Mouse (Mus musculus): ENCODE data around the gene Olfr157. TPM values are rescaled to one million over a fixed set of nuclear protein-coding genes. Genes with fewer than 3 reads are reported as not detected.
"Not testable (repeated sequence)": the region's sequence is repeated elsewhere in the genome, so short reads cannot be mapped to it uniquely, and the experiment has no call there.

The Olfr157 gene
- total and polyA plus RNA-seq, 2 experiments from 2014 or later = not detected

DNA sequence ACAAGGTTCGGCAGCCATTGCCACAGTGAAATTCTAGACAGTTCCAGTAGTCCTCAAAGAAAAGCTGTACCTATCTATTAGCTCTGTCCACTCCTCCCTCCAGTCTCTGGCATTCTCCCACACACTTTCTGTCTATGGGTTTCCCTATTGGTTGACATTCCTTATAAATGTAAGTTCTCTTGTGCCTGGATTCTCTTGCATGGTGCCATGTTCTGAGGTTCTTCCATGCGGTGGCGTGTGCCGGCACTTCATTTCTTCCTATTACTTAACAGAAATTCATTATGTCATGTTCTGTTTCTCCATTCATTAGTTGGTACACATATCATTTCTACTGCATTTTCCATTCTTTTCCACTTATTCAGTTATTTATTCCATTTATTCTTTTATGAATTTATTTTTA, 11.2 kb downstream of the Olfr157 start:
- TF ChIP-seq CTCF (IDR thresholded peaks at IDR 0.05) = no peak
- no peak for ATAC-seq (ENCODE audit: low FRiP score)

DNA sequence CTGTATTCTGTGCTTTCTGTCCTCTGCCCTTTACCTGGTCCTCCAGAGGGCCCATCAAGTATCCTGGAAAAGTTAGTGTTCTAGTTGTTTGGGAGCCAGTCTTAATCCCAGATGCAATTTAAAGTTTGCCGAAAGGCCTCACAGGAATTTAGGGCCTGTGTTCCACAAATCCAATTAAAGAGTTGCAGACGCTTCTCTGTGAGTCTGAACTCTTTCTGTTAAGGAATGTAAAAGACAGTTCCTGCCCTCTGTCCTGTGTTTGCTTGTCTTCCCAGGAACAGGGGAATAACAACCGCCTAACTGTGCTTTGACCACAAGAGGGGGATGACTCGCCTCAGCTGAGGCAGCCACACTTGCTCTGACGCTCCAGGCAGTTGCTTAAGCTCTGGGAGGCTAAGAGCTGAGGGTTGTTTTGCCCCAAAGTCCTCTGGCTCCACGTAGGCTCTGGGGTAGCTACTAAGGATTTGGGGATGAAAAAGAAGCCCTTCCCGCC, 16.1 kb downstream of the Olfr157 start, which contains the start of gene Olfr156:
Gene Olfr156 (minus strand): TSS at position 51 of the 493 bp plus-strand sequence.
- no peaks in the 10 kb centered on the region for H3K9me3 ChIP-seq (ENCODE audit: low read length)
- peak; percentile 39 for DNase-seq (ENCODE audit: low spot score)
- no peak within 1 kb of the TSS for H3K9ac ChIP-seq (replicated peaks; ENCODE audit: low read length, poor library complexity, severe bottlenecking)
- peak; percentile 73 for TF ChIP-seq CTCF (IDR thresholded peaks at IDR 0.05)
- no peaks in the 10 kb centered on the region for H3K4me1 ChIP-seq (ENCODE audit: insufficient read depth, low read length)
- no peak for ATAC-seq (ENCODE audit: low FRiP score)
- H3K27me3 ChIP-seq (ENCODE audit: insufficient read depth, low read length) = no peaks in the 10 kb centered on the region
- H3K36me3 ChIP-seq (ENCODE audit: insufficient read depth, low read length) = no peaks in the 10 kb centered on the region
- no peak within 1 kb of the TSS for H3K27ac ChIP-seq (ENCODE audit: low read depth, low read length)
- 10% methylated on average over 7 of the region's 7 CpGs for WGBS
- H3K4me2 ChIP-seq (ENCODE audit: low read depth, low read length, poor library complexity, severe bottlenecking) = no peak within 1 kb of the TSS
- no peak within 1 kb of the TSS for H3K4me3 ChIP-seq (ENCODE audit: low read depth, low read length)

More for the DNA sequence above, 11.2 kb downstream of the Olfr157 start:
- H3K4me3 ChIP-seq (ENCODE audit: low read depth, low read length) = no peak overlapping the region
- H3K27me3 ChIP-seq (ENCODE audit: insufficient read depth, low read length) = no peaks in the 10 kb centered on the region
- H3K4me2 ChIP-seq (ENCODE audit: low read depth, low read length, poor library complexity, severe bottlenecking) = no peak overlapping the region
- WGBS = 96% methylated on average over 4 of the region's 4 CpGs
- no peaks in the 10 kb centered on the region for H3K36me3 ChIP-seq (ENCODE audit: insufficient read depth, low read length)
- H3K27ac ChIP-seq (ENCODE audit: low read depth, low read length) = no peak overlapping the region
- no peak for DNase-seq (ENCODE audit: low spot score)
- H3K9ac ChIP-seq (replicated peaks; ENCODE audit: low read length, poor library complexity, severe bottlenecking) = no peak overlapping the region
- H3K4me1 ChIP-seq (ENCODE audit: insufficient read depth, low read length) = no peaks in the 10 kb centered on the region
- no peaks in the 10 kb centered on the region for H3K9me3 ChIP-seq (ENCODE audit: low read length)

DNA sequence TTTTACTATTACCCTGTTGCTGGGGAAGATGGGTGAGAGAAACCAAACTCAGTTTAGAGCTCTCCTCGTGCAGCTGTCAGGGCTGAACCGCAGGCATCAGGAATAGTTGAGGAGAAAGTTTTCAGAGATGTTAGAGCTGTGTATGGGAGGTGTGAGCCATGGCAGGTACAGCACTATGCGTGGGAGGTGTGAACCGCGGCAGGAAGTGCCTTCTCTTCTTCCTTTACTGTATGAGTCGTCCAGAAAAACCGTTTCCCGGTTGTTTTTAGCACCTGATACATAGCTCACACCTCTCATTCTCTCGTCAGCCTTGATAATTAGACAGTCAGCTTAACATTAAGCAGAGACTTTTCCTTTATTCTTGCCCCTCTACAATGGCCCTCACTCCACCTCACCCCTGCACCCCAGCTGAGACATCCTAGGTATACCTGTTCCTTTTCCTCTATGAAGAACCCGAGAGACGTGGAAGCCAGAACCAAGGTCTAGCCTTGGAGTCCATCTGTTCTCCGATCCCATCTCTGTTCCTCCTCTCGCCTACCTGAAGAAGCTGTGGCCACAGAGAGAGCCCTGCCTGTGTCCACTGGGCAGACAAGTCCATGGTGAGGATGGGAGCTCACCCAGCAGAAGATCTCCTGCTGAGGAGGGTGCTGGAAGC, 17.0 kb downstream of the Olfr157 start:
- Histone ChIP-seq H3K4me2 (ENCODE audit: low read depth, low read length, poor library complexity, severe bottlenecking) (no peak overlapping the region), H3K4me3 (ENCODE audit: low read depth, low read length) (no peak overlapping the region), H3K27ac (ENCODE audit: low read depth, low read length) (no peak overlapping the region), H3K9ac (replicated peaks; ENCODE audit: low read length, poor library complexity, severe bottlenecking) (no peak overlapping the region), H3K36me3 (ENCODE audit: insufficient read depth, low read length) (no peaks in the 10 kb centered on the region), H3K27me3 (ENCODE audit: insufficient read depth, low read length) (no peaks in the 10 kb centered on the region), H3K4me1 (ENCODE audit: insufficient read depth, low read length) (no peaks in the 10 kb centered on the region), H3K9me3 (ENCODE audit: low read length) (no peaks in the 10 kb centered on the region)
- no peak for TF ChIP-seq CTCF (IDR thresholded peaks at IDR 0.05)
- ATAC-seq (ENCODE audit: low FRiP score) = no peak
- 86% methylated on average over 13 of the region's 13 CpGs for whole genome bisulfite sequencing
- DNase-seq (ENCODE audit: low spot score) = no peak

DNA sequence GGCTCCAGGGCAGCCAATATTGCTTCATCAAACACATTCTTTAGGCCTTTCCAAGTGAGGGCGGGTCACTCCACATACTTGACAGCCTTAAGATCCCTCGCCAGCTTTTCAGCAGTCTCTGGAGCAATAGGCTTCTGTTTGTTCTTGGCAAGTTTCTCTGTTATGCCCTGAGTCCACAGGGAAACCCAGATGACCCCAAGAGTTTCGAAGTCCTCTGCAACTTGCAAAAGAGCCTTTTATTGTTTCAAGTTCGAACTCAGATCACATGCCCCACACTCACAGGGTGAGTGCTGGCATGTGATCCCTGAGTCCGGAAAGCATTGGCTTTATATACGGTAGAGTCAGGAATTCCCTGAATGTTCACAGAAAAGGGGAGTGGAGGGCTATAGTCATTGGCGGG, 41.1 kb downstream of the Olfr157 start:
- no peak overlapping the region for H3K4me2 ChIP-seq (ENCODE audit: low read depth, low read length, poor library complexity, severe bottlenecking)

DNA sequence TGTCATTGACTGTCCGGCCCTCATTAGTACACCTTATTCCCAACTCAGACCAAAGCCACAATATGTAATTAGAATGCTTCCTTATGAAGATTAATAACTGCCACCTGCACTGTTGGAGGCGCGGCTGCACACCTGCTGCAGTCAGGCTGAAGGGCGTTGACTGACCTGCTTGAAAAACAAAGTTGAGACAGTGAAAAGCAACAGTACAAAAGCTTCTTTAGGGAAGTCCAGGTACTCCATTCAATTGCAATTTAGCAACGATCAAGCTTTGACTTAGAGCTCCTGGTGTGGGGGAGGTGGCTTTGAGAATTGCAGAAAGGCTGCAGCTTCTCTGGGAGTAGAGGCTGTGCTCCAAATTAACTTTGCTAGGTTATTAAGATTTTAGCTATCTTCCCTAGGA, 44.2 kb downstream of the Olfr157 start:
- not testable (repeated sequence) for ATAC-seq (ENCODE audit: low FRiP score); H3K27ac ChIP-seq (ENCODE audit: low read depth, low read length); H3K27me3 ChIP-seq (ENCODE audit: insufficient read depth, low read length); H3K4me1 ChIP-seq (ENCODE audit: insufficient read depth, low read length); H3K9me3 ChIP-seq (ENCODE audit: low read length); H3K4me3 ChIP-seq (ENCODE audit: low read depth, low read length); H3K9ac ChIP-seq (replicated peaks; ENCODE audit: low read length, poor library complexity, severe bottlenecking); H3K4me2 ChIP-seq (ENCODE audit: low read depth, low read length, poor library complexity, severe bottlenecking); DNase-seq (ENCODE audit: low spot score); H3K36me3 ChIP-seq (ENCODE audit: insufficient read depth, low read length)
- 91% methylated on average over 5 of the region's 5 CpGs for WGBS

More for the DNA sequence above, 41.1 kb downstream of the Olfr157 start:
- Histone ChIP-seq H3K27me3 (ENCODE audit: insufficient read depth, low read length) (no peaks in the 10 kb centered on the region), H3K4me1 (ENCODE audit: insufficient read depth, low read length) (no peaks in the 10 kb centered on the region), H3K36me3 (ENCODE audit: insufficient read depth, low read length) (no peaks in the 10 kb centered on the region), H3K27ac (ENCODE audit: low read depth, low read length) (no peak overlapping the region), H3K4me3 (ENCODE audit: low read depth, low read length) (no peak overlapping the region), H3K9ac (replicated peaks; ENCODE audit: low read length, poor library complexity, severe bottlenecking) (no peak overlapping the region), H3K9me3 (ENCODE audit: low read length) (0 out of 2 replicates have a peak, but pooled peaks cover 6% of the 10 kb centered on the region)
- no peak for TF ChIP-seq CTCF (IDR thresholded peaks at IDR 0.05)
- 79% methylated on average over 7 of the region's 7 CpGs for WGBS
- no peak for DNase-seq (ENCODE audit: low spot score)
- no peak for ATAC-seq (ENCODE audit: low FRiP score)

DNA sequence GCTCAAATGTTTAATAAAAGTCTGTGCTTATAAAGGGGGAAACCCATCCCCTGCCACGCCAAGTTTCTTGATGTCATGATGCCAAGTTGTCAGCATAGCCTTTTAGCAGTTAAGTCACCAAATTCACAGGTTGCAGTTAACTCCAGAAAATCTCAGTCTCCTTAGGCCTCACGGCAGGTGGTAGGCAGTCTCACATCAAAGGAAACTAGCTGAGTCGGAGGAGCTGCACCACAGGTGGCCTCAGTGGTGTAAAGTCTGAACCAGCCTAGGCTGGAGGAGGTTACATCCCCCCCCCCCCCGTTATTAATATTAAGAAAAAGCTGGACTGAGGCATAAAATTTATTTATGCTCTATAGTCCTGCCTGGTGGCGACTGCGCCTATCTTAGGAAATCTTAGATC, 44.7 kb downstream of the Olfr157 start:
- H3K27me3 ChIP-seq (ENCODE audit: insufficient read depth, low read length) = no peaks in the 10 kb centered on the region
- no peak overlapping the region for H3K4me2 ChIP-seq (ENCODE audit: low read depth, low read length, poor library complexity, severe bottlenecking)
- H3K36me3 ChIP-seq (ENCODE audit: insufficient read depth, low read length) = no peaks in the 10 kb centered on the region
- no peak overlapping the region for H3K4me3 ChIP-seq (ENCODE audit: low read depth, low read length)
- H3K9ac ChIP-seq (replicated peaks; ENCODE audit: low read length, poor library complexity, severe bottlenecking) = no peak overlapping the region
- ATAC-seq (ENCODE audit: low FRiP score) (no peak), DNase-seq (ENCODE audit: low spot score) (no peak)
- H3K9me3 ChIP-seq (ENCODE audit: low read length) = no peaks in the 10 kb centered on the region
- WGBS = 78% methylated on average over 6 of the region's 6 CpGs
- H3K27ac ChIP-seq (ENCODE audit: low read depth, low read length) = no peak overlapping the region
- TF ChIP-seq CTCF (IDR thresholded peaks at IDR 0.05) = no peak
- no peaks in the 10 kb centered on the region for H3K4me1 ChIP-seq (ENCODE audit: insufficient read depth, low read length)

Other genes with a start within 250 kb of the Olfr157 start
- gene Npr2, start 208.3 kb downstream of the Olfr157 start, total RNA-seq (2014; rRNA removed) = 28.2 and 30.5 TPM in 2 replicates
- gene Npr2, start 208.3 kb downstream of the Olfr157 start, polyA plus RNA-seq (2015; fragmentation: Nextera tagmentation; extraction: Ambion mirVana) = 8.1 and 8.6 TPM in 2 replicates
- 9.3 and 10.2 TPM in 2 replicates for gene Spag8, start 186.6 kb downstream of the Olfr157 start, total RNA-seq (2014; rRNA removed)
- gene Spag8, start 186.6 kb downstream of the Olfr157 start, polyA plus RNA-seq (2015; fragmentation: Nextera tagmentation; extraction: Ambion mirVana) = 7.3 and 8.5 TPM in 2 replicates
- gene Hint2, start 183.7 kb downstream of the Olfr157 start, total RNA-seq (2014; rRNA removed) = 51.6 and 60.7 TPM in 2 replicates
- 80.1 and 83.1 TPM in 2 replicates for gene Hint2, start 183.7 kb downstream of the Olfr157 start, polyA plus RNA-seq (2015; fragmentation: Nextera tagmentation; extraction: Ambion mirVana)
- 28.7 and 30.0 TPM in 2 replicates for gene Tmem8b, start 171.2 kb downstream of the Olfr157 start, total RNA-seq (2014; rRNA removed)
- 9.3 and 13.7 TPM in 2 replicates for gene Tmem8b, start 171.2 kb downstream of the Olfr157 start, polyA plus RNA-seq (2015; fragmentation: Nextera tagmentation; extraction: Ambion mirVana)
- gene Fam221b, start 171.1 kb downstream of the Olfr157 start, total RNA-seq (2014; rRNA removed) = 0.09 TPM in 1 of 2 replicates, not detected in the other
- 1.4 and 1.5 TPM in 2 replicates for gene Fam221b, start 171.1 kb downstream of the Olfr157 start, polyA plus RNA-seq (2015; fragmentation: Nextera tagmentation; extraction: Ambion mirVana)
- 0.09 TPM in 1 of 2 replicates, not detected in the other for gene Olfr70, start 139.4 kb downstream of the Olfr157 start, total RNA-seq (2014; rRNA removed)
- not detected in 2 replicates for gene Olfr70, start 139.4 kb downstream of the Olfr157 start, polyA plus RNA-seq (2015; fragmentation: Nextera tagmentation; extraction: Ambion mirVana)
- not detected in 2 replicates for gene Olfr71, start 129.9 kb downstream of the Olfr157 start, total RNA-seq (2014; rRNA removed)
- not detected in 2 replicates for gene Olfr71, start 129.9 kb downstream of the Olfr157 start, polyA plus RNA-seq (2015; fragmentation: Nextera tagmentation; extraction: Ambion mirVana)
- gene Hrct1, start 113.0 kb downstream of the Olfr157 start, total RNA-seq (2014; rRNA removed) = 1.1 TPM in 2 replicates
- 0.72 and 1.1 TPM in 2 replicates for gene Hrct1, start 113.0 kb downstream of the Olfr157 start, polyA plus RNA-seq (2015; fragmentation: Nextera tagmentation; extraction: Ambion mirVana)
- gene Spaar, start 110.2 kb downstream of the Olfr157 start, total RNA-seq (2014; rRNA removed) = not detected in 2 replicates
- gene Spaar, start 110.2 kb downstream of the Olfr157 start, polyA plus RNA-seq (2015; fragmentation: Nextera tagmentation; extraction: Ambion mirVana) = 0.07 and 0.28 TPM in 2 replicates
- not detected in 2 replicates for gene Olfr159, start 69.2 kb downstream of the Olfr157 start, total RNA-seq (2014; rRNA removed)
- not detected in 2 replicates for gene Olfr159, start 69.2 kb downstream of the Olfr157 start, polyA plus RNA-seq (2015; fragmentation: Nextera tagmentation; extraction: Ambion mirVana)
- not detected in 2 replicates for gene Olfr156, start 16.3 kb downstream of the Olfr157 start, total RNA-seq (2014; rRNA removed)
- gene Olfr156, start 16.3 kb downstream of the Olfr157 start, polyA plus RNA-seq (2015; fragmentation: Nextera tagmentation; extraction: Ambion mirVana) = not detected in 2 replicates
- gene Olfr155, start 11.4 kb upstream of the Olfr157 start, total RNA-seq (2014; rRNA removed) = not detected in 2 replicates
- gene Olfr155, start 11.4 kb upstream of the Olfr157 start, polyA plus RNA-seq (2015; fragmentation: Nextera tagmentation; extraction: Ambion mirVana) = not detected in 2 replicates
- 6.0 and 7.0 TPM in 2 replicates for gene Reck, start 35.3 kb upstream of the Olfr157 start, total RNA-seq (2014; rRNA removed)
- gene Reck, start 35.3 kb upstream of the Olfr157 start, polyA plus RNA-seq (2015; fragmentation: Nextera tagmentation; extraction: Ambion mirVana) = 3.8 and 3.9 TPM in 2 replicates
- gene Glipr2, start 117.2 kb upstream of the Olfr157 start, total RNA-seq (2014; rRNA removed) = 18.2 and 20.7 TPM in 2 replicates
- gene Glipr2, start 117.2 kb upstream of the Olfr157 start, polyA plus RNA-seq (2015; fragmentation: Nextera tagmentation; extraction: Ambion mirVana) = 16.3 and 16.5 TPM in 2 replicates
- 0.33 and 0.49 TPM in 2 replicates for gene Ccin, start 143.3 kb upstream of the Olfr157 start, total RNA-seq (2014; rRNA removed)
- gene Ccin, start 143.3 kb upstream of the Olfr157 start, polyA plus RNA-seq (2015; fragmentation: Nextera tagmentation; extraction: Ambion mirVana) = not detected in 2 replicates
- 539 and 562 TPM in 2 replicates for gene Clta, start 164.3 kb upstream of the Olfr157 start, total RNA-seq (2014; rRNA removed)
- 380 and 390 TPM in 2 replicates for gene Clta, start 164.3 kb upstream of the Olfr157 start, polyA plus RNA-seq (2015; fragmentation: Nextera tagmentation; extraction: Ambion mirVana)
- gene Gne, start 244.0 kb upstream of the Olfr157 start, total RNA-seq (2014; rRNA removed) = 37.6 and 42.4 TPM in 2 replicates
- gene Gne, start 244.0 kb upstream of the Olfr157 start, polyA plus RNA-seq (2015; fragmentation: Nextera tagmentation; extraction: Ambion mirVana) = 26.8 and 27.7 TPM in 2 replicates